Mouse (Mus musculus): Measurements from ENCODE around the gene Erc1. TPM values are rescaled to one million over a fixed set of nuclear protein-coding genes. Genes with fewer than 3 reads are reported as not detected.

The Erc1 gene
- polyA plus RNA-seq, 1 experiment from 2014 or later: 65.3 TPM

- DNase-seq (no peak), ATAC-seq (ENCODE audit: low FRiP score, low TSS enrichment) (no peak)
- H3K9me3 ChIP-seq (ENCODE audit: control insufficient read depth, low read length): no peaks in the 10 kb centered on the region
- no peak overlapping the region for H3K27ac ChIP-seq (replicated peaks; ENCODE audit: low read depth, low read length)
- no peak overlapping the region for H3K4me2 ChIP-seq (ENCODE audit: low read length)
- H3K27me3 ChIP-seq (ENCODE audit: control insufficient read depth, insufficient read depth, low read length): no peaks in the 10 kb centered on the region
- no peak overlapping the region for H3K4me3 ChIP-seq (replicated peaks; ENCODE audit: low read depth, low read length)
- peaks cover 18% of the 10 kb centered on the region for H3K36me3 ChIP-seq (ENCODE audit: control insufficient read depth, insufficient read depth, low read length)
- WGBS: 84% methylated on average over 2 of the region's 2 CpGs
- H3K9ac ChIP-seq (replicated peaks; ENCODE audit: low read length): no peak overlapping the region
- no peaks in the 10 kb centered on the region for H3K4me1 ChIP-seq (ENCODE audit: control insufficient read depth, insufficient read depth, low read length)
Measured at GRCm38 (mm10) chr6:119741861-119742260, 106.1 kb downstream of the Erc1 start.

DNA sequence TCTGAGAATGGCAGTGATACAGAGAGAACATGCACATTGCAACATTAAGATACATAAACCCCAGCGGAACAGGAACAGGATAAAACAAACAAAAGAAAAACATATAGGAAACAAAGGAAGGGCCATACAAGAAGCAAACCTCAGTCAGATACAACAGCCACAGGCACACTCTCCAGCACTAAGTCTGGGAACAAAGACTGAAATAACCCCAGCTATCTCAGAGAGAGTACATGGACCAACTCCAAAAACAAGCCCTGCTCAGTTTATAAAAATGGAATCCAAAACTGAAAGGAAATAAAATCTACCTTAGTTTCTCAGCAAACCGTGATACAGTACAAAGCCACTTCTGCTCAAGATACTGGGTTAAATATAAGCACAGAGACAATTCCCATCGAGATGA lies 107.4 kb downstream of the Erc1 start:
- ATAC-seq (ENCODE audit: low FRiP score, low TSS enrichment) (no peak), DNase-seq (no peak)
- no peak overlapping the region for H3K4me2 ChIP-seq (ENCODE audit: low read length)
- H3K9ac ChIP-seq (replicated peaks; ENCODE audit: low read length): no peak overlapping the region
- WGBS: 94% methylated on average over 3 of the region's 3 CpGs
- H3K27me3 ChIP-seq (ENCODE audit: control insufficient read depth, insufficient read depth, low read length): no peaks in the 10 kb centered on the region
- H3K4me3 ChIP-seq (replicated peaks; ENCODE audit: low read depth, low read length): no peak overlapping the region
- no peak overlapping the region for H3K27ac ChIP-seq (replicated peaks; ENCODE audit: low read depth, low read length)
- H3K4me1 ChIP-seq (ENCODE audit: control insufficient read depth, insufficient read depth, low read length): no peaks in the 10 kb centered on the region
- H3K36me3 ChIP-seq (ENCODE audit: control insufficient read depth, insufficient read depth, low read length): peaks cover 18% of the 10 kb centered on the region
- no peaks in the 10 kb centered on the region for H3K9me3 ChIP-seq (ENCODE audit: control insufficient read depth, low read length)

DNA sequence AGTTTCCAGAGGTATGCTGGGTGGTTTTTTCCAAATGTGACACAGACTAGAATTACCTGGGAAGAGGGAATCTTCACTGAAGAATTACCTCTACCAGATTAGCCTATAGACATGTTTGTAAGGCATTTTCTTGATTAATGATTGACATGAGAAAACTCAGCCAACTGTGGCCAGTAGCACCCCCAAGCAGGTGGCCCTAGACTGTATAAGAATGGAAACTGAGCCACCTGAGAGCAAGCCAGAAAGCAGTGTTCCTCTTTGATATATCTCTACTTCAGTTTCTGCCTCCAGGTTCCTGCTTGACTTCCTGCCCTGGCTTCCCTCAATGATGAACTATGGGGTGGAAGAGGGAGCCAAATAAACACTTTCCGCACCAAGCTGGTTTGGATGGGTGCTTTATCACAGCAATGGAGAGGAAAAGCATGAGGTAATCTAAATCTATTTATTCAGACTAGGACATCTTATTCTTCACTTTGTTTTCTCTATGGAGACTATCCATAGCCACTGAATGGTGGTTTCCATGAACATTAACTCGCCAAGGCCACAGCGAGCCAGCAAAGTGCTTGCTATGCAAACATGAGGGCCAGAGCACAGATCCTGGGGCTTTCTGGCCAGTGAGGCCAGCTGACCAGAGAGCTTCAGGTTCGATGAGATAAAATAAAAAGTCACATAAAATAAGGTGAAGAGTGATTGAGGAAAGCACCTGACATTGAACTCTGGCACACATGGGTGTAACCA lies 109.2 kb downstream of the Erc1 start:
- Histone ChIP-seq H3K9me3 (ENCODE audit: control insufficient read depth, low read length) (no peaks in the 10 kb centered on the region), H3K4me3 (replicated peaks; ENCODE audit: low read depth, low read length) (no peak overlapping the region), H3K9ac (replicated peaks; ENCODE audit: low read length) (no peak overlapping the region), H3K27me3 (ENCODE audit: control insufficient read depth, insufficient read depth, low read length) (no peaks in the 10 kb centered on the region), H3K27ac (replicated peaks; ENCODE audit: low read depth, low read length) (no peak overlapping the region), H3K4me1 (ENCODE audit: control insufficient read depth, insufficient read depth, low read length) (no peaks in the 10 kb centered on the region), H3K36me3 (ENCODE audit: control insufficient read depth, insufficient read depth, low read length) (peaks cover 18% of the 10 kb centered on the region), H3K4me2 (ENCODE audit: low read length) (no peak overlapping the region)
- DNase-seq: no peak
- WGBS: 96% methylated on average over 4 of the region's 4 CpGs
- no peak for ATAC-seq (ENCODE audit: low FRiP score, low TSS enrichment)

DNA sequence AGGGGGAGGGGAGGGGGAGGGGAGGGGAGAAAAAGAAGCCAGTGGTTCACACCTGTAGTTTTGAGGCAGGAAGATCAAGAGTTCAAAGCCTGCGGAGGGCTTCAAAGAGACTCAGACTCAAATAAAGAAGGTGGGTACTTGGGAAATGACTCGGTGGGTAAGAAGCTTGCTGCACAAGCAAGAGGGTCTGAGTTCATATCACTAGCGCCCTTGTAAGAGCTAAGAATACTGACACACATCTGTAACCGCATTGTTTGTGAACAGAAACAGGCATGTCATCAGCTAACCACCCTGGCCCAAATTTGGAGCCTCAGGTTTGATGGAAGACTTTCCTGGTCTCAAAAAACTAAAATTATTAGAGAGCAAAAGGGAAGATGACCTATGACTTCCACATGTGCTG lies 110.3 kb downstream of the Erc1 start:
- ATAC-seq (ENCODE audit: low FRiP score, low TSS enrichment): no peak
- Histone ChIP-seq H3K27me3 (ENCODE audit: control insufficient read depth, insufficient read depth, low read length) (no peaks in the 10 kb centered on the region), H3K9ac (replicated peaks; ENCODE audit: low read length) (no peak overlapping the region), H3K9me3 (ENCODE audit: control insufficient read depth, low read length) (no peaks in the 10 kb centered on the region), H3K36me3 (ENCODE audit: control insufficient read depth, insufficient read depth, low read length) (peaks cover 12% of the 10 kb centered on the region), H3K4me2 (ENCODE audit: low read length) (no peak overlapping the region), H3K4me1 (ENCODE audit: control insufficient read depth, insufficient read depth, low read length) (no peaks in the 10 kb centered on the region), H3K27ac (replicated peaks; ENCODE audit: low read depth, low read length) (no peak overlapping the region), H3K4me3 (replicated peaks; ENCODE audit: low read depth, low read length) (no peak overlapping the region)
- 96% methylated on average over 4 of the region's 4 CpGs for WGBS
- DNase-seq: no peak

DNA sequence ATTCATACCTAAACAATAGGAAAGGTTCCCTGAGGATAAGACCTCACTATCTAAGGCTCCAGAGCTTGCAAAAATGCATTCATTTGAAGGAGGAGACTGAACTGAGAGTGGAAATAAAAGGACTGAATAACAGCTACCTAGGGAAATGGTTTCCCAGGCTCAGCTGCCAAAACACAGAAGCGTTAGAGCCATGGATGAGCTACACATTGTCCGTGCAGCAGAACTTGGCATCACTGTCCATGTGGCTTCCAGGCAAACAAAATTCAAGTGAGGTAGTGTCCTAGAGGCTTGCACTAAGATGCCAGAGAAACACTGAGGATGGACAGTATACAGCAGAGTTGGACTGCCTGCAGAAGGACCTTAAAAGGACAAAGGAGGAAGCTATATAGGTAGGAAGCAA lies 112.0 kb downstream of the Erc1 start:
- Histone ChIP-seq H3K27ac (replicated peaks; ENCODE audit: low read depth, low read length) (no peak overlapping the region), H3K27me3 (ENCODE audit: control insufficient read depth, insufficient read depth, low read length) (no peaks in the 10 kb centered on the region), H3K4me3 (replicated peaks; ENCODE audit: low read depth, low read length) (no peak overlapping the region), H3K4me1 (ENCODE audit: control insufficient read depth, insufficient read depth, low read length) (no peaks in the 10 kb centered on the region), H3K9me3 (ENCODE audit: control insufficient read depth, low read length) (no peaks in the 10 kb centered on the region), H3K4me2 (ENCODE audit: low read length) (no peak overlapping the region), H3K9ac (replicated peaks; ENCODE audit: low read length) (no peak overlapping the region), H3K36me3 (ENCODE audit: control insufficient read depth, insufficient read depth, low read length) (no peaks in the 10 kb centered on the region; the same call in 1 of the 2 replicates)
- ATAC-seq (ENCODE audit: low FRiP score, low TSS enrichment) (no peak), DNase-seq (no peak)
- WGBS: 83% methylated on average over 2 of the region's 2 CpGs

DNA sequence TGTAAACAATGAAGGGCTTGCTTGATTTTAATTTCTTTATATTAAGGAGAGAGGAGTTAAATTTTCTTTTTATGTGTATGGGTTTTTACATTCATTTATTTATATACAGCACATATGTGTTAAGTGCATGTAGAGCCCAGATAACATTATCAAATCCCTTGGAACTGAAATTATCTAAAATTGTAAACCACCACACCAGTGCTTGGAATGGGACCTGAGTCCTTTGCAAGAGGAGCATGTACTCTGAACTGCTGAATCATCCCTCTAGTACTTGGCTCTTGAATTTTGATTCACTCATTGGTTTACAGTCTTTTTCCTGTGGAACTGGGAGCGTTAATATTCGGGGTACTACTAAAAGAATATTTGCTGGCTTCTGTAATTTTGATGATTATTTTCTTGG lies 116.8 kb downstream of the Erc1 start:
- ATAC-seq (ENCODE audit: low FRiP score, low TSS enrichment) (no peak), DNase-seq (no peak)
- WGBS: 97% methylated on average over 2 of the region's 2 CpGs
- H3K27ac ChIP-seq (replicated peaks; ENCODE audit: low read depth, low read length): no peak overlapping the region
- no peaks in the 10 kb centered on the region for H3K9me3 ChIP-seq (ENCODE audit: control insufficient read depth, low read length)
- no peak overlapping the region for H3K4me2 ChIP-seq (ENCODE audit: low read length)
- H3K4me1 ChIP-seq (ENCODE audit: control insufficient read depth, insufficient read depth, low read length): no peaks in the 10 kb centered on the region
- no peaks in the 10 kb centered on the region for H3K27me3 ChIP-seq (ENCODE audit: control insufficient read depth, insufficient read depth, low read length)
- H3K36me3 ChIP-seq (ENCODE audit: control insufficient read depth, insufficient read depth, low read length): no peaks in the 10 kb centered on the region; the same call in 1 of the 2 replicates
- no peak overlapping the region for H3K4me3 ChIP-seq (replicated peaks; ENCODE audit: low read depth, low read length)
- H3K9ac ChIP-seq (replicated peaks; ENCODE audit: low read length): no peak overlapping the region

DNA sequence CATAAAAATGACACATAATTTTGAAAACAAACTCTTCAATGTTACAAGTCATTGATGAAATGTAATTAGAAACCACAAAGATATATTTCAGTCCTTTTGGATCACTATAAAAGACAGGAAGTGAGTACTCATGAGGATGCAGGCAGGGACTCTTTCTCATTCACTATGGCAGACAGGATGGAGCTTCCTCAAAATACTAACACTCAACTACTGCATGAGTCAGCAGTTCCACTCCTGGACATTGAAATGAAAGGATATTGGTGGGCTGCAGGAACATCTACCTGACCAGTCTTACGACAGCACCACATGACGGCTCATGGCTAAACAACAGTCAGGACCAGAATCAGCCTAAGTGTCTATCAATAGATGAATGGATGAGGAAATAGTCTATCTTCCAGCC lies 132.7 kb downstream of the Erc1 start:
- WGBS: 98% methylated on average over 2 of the region's 2 CpGs
- ATAC-seq (ENCODE audit: low FRiP score, low TSS enrichment): no peak
- peaks cover 14% of the 10 kb centered on the region for H3K36me3 ChIP-seq (ENCODE audit: control insufficient read depth, insufficient read depth, low read length)

GRCm38 (mm10) chr6:119713961-119714360 lies 134.0 kb downstream of the Erc1 start:
- H3K9ac ChIP-seq (replicated peaks; ENCODE audit: low read length): no peak overlapping the region
- 89% methylated on average over 2 of the region's 2 CpGs for WGBS
- no peaks in the 10 kb centered on the region for H3K27me3 ChIP-seq (ENCODE audit: control insufficient read depth, insufficient read depth, low read length)
- no peak overlapping the region for H3K4me3 ChIP-seq (replicated peaks; ENCODE audit: low read depth, low read length)
- H3K4me1 ChIP-seq (ENCODE audit: control insufficient read depth, insufficient read depth, low read length): no peaks in the 10 kb centered on the region
- peaks cover 14% of the 10 kb centered on the region for H3K36me3 ChIP-seq (ENCODE audit: control insufficient read depth, insufficient read depth, low read length)
- DNase-seq: no peak
- H3K9me3 ChIP-seq (ENCODE audit: control insufficient read depth, low read length): no peaks in the 10 kb centered on the region
- no peak overlapping the region for H3K27ac ChIP-seq (replicated peaks; ENCODE audit: low read depth, low read length)
- no peak overlapping the region for H3K4me2 ChIP-seq (ENCODE audit: low read length)
- no peak for ATAC-seq (ENCODE audit: low FRiP score, low TSS enrichment)

More for the DNA sequence above, 132.7 kb downstream of the Erc1 start:
- no peak overlapping the region for H3K4me3 ChIP-seq (replicated peaks; ENCODE audit: low read depth, low read length)
- no peak overlapping the region for H3K4me2 ChIP-seq (ENCODE audit: low read length)
- no peak overlapping the region for H3K9ac ChIP-seq (replicated peaks; ENCODE audit: low read length)
- H3K27ac ChIP-seq (replicated peaks; ENCODE audit: low read depth, low read length): no peak overlapping the region
- no peaks in the 10 kb centered on the region for H3K27me3 ChIP-seq (ENCODE audit: control insufficient read depth, insufficient read depth, low read length)
- DNase-seq: no peak
- H3K9me3 ChIP-seq (ENCODE audit: control insufficient read depth, low read length): no peaks in the 10 kb centered on the region
- H3K4me1 ChIP-seq (ENCODE audit: control insufficient read depth, insufficient read depth, low read length): no peaks in the 10 kb centered on the region

DNA sequence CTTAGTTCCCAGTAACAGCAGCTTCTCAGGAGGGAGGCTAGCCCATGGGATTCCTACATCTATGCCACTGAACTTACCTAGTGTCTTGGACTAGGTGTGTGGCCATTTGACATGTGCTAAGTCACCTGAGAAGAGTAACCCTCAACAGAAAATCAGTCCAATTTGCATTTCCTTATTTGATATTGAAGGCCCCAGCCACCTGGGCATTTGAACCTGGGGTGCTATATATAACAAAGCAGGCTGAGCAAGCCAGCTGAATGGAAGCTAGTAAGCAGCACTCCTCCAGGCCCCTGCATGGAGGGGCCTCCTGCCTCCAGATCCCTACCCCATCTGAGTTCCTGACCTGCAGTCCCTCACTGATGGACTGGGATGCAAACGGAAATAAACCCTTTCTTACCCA lies 135.5 kb downstream of the Erc1 start:
- no peak for DNase-seq
- no peak overlapping the region for H3K4me3 ChIP-seq (replicated peaks; ENCODE audit: low read depth, low read length)
- peaks cover 14% of the 10 kb centered on the region for H3K36me3 ChIP-seq (ENCODE audit: control insufficient read depth, insufficient read depth, low read length)
- no peak overlapping the region for H3K9ac ChIP-seq (replicated peaks; ENCODE audit: low read length)
- no peak overlapping the region for H3K4me2 ChIP-seq (ENCODE audit: low read length)
- no peaks in the 10 kb centered on the region for H3K9me3 ChIP-seq (ENCODE audit: control insufficient read depth, low read length)
- 89% methylated on average over 1 of the region's 1 CpGs for WGBS
- H3K27me3 ChIP-seq (ENCODE audit: control insufficient read depth, insufficient read depth, low read length): no peaks in the 10 kb centered on the region
- H3K4me1 ChIP-seq (ENCODE audit: control insufficient read depth, insufficient read depth, low read length): no peaks in the 10 kb centered on the region
- ATAC-seq (ENCODE audit: low FRiP score, low TSS enrichment): no peak
- H3K27ac ChIP-seq (replicated peaks; ENCODE audit: low read depth, low read length): no peak overlapping the region

Measured in midbrain, embryonic 14.5 days (tissue).